Mouse (Mus musculus) cortical plate, adult 2 months (tissue): ENCODE measurements around the gene Gm49369.

ENCODE experiments used
- CTCF ChIP-seq: fragments of 200-500 bp; IDR thresholded peaks from 2 replicates; pipeline ENCODE4 v1.5.1; 2011; ENCODE audit warnings: mild to moderate bottlenecking, control low read depth, low read length; ENCODE audit not compliant: insufficient read depth; ENCODE audit errors: extremely low read depth
- POLR2A ChIP-seq: fragments of 200-500 bp; IDR thresholded peaks from 2 replicates; pipeline ENCODE4 v1.6.1; 2011; ENCODE audit warnings: mild to moderate bottlenecking, low read length, control low read depth; ENCODE audit not compliant: insufficient read depth; ENCODE audit errors: extremely low read depth

DNA sequence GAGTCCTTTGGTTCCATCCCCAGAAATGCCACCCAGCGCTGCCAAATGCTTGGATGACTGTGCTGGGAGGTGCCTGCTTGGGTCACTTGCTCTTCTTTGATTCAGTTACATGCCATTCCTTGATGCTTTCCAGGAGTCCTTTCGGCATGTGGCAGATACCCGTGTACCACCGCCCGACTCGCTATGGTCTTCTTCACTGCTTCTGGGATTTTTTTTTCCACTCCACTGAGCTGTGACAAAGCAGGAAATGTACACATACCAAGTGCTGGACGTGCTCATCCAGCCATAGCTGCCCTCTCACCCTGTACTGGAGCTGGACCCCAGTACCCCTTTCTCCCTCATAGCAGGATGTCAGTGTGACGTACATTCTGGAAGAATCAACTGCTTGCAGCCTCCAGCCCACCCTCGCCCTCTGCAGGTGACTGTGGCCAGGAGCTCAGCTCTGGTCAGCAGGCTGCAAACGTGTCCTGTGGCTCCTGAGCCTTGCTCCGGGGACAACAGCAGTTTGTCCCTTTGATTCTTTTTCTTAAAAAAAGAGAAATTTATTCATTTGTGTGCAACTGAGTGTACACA, 43.3 kb upstream of the Gm49369 start:
- TF ChIP-seq CTCF (peak; percentile 34; the same call in 1 of the 2 replicates), POLR2A (no peak)
